Mouse (Mus musculus) adrenal gland, postnatal 14 days (tissue): Measurements from ENCODE around the gene Ccdc126. TPM values are rescaled to one million over a fixed set of nuclear protein-coding genes. Genes with fewer than 3 reads are reported as not detected.
"Not testable (repeated sequence)": the region's sequence is repeated elsewhere in the genome, so short reads cannot be mapped to it uniquely, and the experiment has no call there.

Experiments used
- DNase-seq: peaks from one replicate; pipeline ENCODE4 v3.0.0; 2021; ENCODE audit warnings: mixed read lengths
- long read RNA-seq, 2 experiments: library from polyadenylated mRNA; stranded (forward); transcript quantifications; one replicate each; pipeline ENCODE4 v2.0.0; 2021
- total RNA-seq: library from RNA; stranded (reverse); gene quantifications from 2 replicates; pipeline ENCODE4 v1.2.3, GENCODE M21; 2021

Gene Ccdc126
- total RNA-seq: 9.7 and 9.9 TPM in 2 replicates
- long read RNA-seq, experiment 1, transcript Ccdc126-201 (3 exons, 2,351 nt): major isoform, 34 of 39 reads
- long read RNA-seq, experiment 1, partial matches to known transcripts: 0 of 39 reads
- long read RNA-seq, experiment 1, other reads (novel, unspliced or antisense): 5 of 39 reads
- long read RNA-seq, experiment 2, transcript Ccdc126-201 (3 exons, 2,351 nt): major isoform, 20 of 21 reads
- long read RNA-seq, experiment 2, partial matches to known transcripts: 0 of 21 reads
- long read RNA-seq, experiment 2, other reads (novel, unspliced or antisense): 1 of 21 reads

- DNase-seq: peak; percentile 99
These were observed at the start of gene Ccdc126 for GRCm38 (mm10) chr6:49318966-49319594. TSS of gene Ccdc126 (plus strand) at chr6:49319274.

GRCm38 (mm10) chr6:49269923-49270322 lies 49.2 kb upstream of the Ccdc126 start:
- peak; percentile 14 for DNase-seq

- no peak for DNase-seq
These were observed 47.3 kb upstream of the Ccdc126 start for GRCm38 (mm10) chr6:49271815-49272214.

GRCm38 (mm10) chr6:49272863-49273262 lies 46.2 kb upstream of the Ccdc126 start:
- no peak for DNase-seq

- DNase-seq: no peak
These were observed 45.1 kb upstream of the Ccdc126 start for GRCm38 (mm10) chr6:49273934-49274333.

GRCm38 (mm10) chr6:49274416-49275091 lies 44.5 kb upstream of the Ccdc126 start:
- no peak for DNase-seq

GRCm38 (mm10) chr6:49275296-49275695 lies 43.8 kb upstream of the Ccdc126 start:
- no peak for DNase-seq

- DNase-seq: no peak
These were observed 38.1 kb upstream of the Ccdc126 start for GRCm38 (mm10) chr6:49280942-49281341.

GRCm38 (mm10) chr6:49282122-49282521 lies 37.0 kb upstream of the Ccdc126 start:
- peak; percentile 61 for DNase-seq

GRCm38 (mm10) chr6:49298286-49298685 lies 20.8 kb upstream of the Ccdc126 start:
- no peak for DNase-seq

- DNase-seq: not testable (repeated sequence)
These were observed 4.3 kb upstream of the Ccdc126 start for GRCm38 (mm10) chr6:49314821-49315220.

- DNase-seq: no peak
These were observed 681 bp downstream of the Ccdc126 start for GRCm38 (mm10) chr6:49319595-49320315.

GRCm38 (mm10) chr6:49321341-49321740 lies 2.3 kb downstream of the Ccdc126 start:
- no peak for DNase-seq

- DNase-seq: no peak
These were observed 3.0 kb downstream of the Ccdc126 start for GRCm38 (mm10) chr6:49322056-49322455.

GRCm38 (mm10) chr6:49322986-49323385 lies 3.9 kb downstream of the Ccdc126 start:
- peak; percentile 25 for DNase-seq

- DNase-seq: no peak
These were observed 5.5 kb downstream of the Ccdc126 start for GRCm38 (mm10) chr6:49324528-49324927.

- no peak for DNase-seq
These were observed 6.2 kb downstream of the Ccdc126 start for GRCm38 (mm10) chr6:49325294-49325693.

GRCm38 (mm10) chr6:49326846-49327245 lies 7.8 kb downstream of the Ccdc126 start:
- DNase-seq: no peak

GRCm38 (mm10) chr6:49331369-49332059 lies 12.4 kb downstream of the Ccdc126 start:
- DNase-seq: no peak

- no peak for DNase-seq
These were observed 12.9 kb downstream of the Ccdc126 start for GRCm38 (mm10) chr6:49332060-49332370.

- no peak for DNase-seq
These were observed 19.5 kb downstream of the Ccdc126 start for GRCm38 (mm10) chr6:49338566-49338965.

- DNase-seq: no peak
These were observed 20.1 kb downstream of the Ccdc126 start for GRCm38 (mm10) chr6:49339145-49339544.
